Mouse (Mus musculus): ENCODE data around the gene Eml3. TPM values are rescaled to one million over a fixed set of nuclear protein-coding genes. Genes with fewer than 3 reads are reported as not detected.

The Eml3 gene
- polyA plus RNA-seq, 1 experiment = 14.7 TPM

DNA sequence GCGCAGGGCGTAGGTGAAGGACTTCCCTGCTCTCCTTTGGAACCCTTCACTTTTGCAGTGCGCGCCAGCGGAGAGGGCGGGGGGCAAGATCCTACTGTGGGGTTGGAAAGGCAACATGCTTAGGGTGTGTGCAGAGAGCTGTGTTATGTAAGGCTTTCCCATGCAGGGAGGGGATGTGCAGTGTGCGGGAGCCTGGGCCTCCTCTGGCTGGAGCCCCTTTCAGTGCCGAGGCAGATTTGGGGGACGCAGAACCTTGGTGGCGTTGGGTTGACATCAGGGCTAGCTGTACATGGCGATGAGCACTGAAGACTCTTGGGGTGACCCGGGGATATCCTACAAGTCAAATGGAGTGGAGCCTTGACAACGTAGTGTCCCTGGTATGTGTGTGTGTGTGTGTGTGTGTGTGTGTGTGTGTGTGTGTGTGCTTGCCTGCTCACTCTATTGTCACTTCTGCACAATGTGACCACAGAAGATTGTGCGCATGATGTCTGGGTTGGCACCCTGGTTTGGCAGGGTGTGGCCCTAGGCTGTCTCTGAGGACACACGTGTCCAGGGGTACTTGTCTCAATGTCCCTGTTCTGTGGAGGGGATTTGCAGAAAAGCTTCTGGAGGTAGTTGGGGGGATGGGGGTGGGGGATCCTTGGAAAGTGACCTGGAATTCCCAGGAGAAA, 61.2 kb downstream of the Eml3 start:
- H3ac ChIP-seq (ENCODE audit: control insufficient read depth, insufficient read length) = peak overlapping the region; percentile 71
- peak overlapping the region; percentile 100 for H3K4me2 ChIP-seq (ENCODE audit: low read depth)
- H3K36me3 ChIP-seq (ENCODE audit: control insufficient read depth, insufficient read depth) = no peaks in the 10 kb centered on the region
- TF ChIP-seq TCF12 (IDR thresholded peaks at IDR 0.05; ENCODE audit: insufficient read depth, poor library complexity, severe bottlenecking) (no peak), MAX (IDR thresholded peaks at IDR 0.05; ENCODE audit: low read depth) (peak; percentile 47), SRF (IDR thresholded peaks at IDR 0.05; ENCODE audit: control insufficient read depth, insufficient read length, low read depth) (no peak), USF1 (IDR thresholded peaks at IDR 0.05; ENCODE audit: low read depth) (no peak), CEBPB (IDR thresholded peaks at IDR 0.05; ENCODE audit: insufficient read depth, poor library complexity, severe bottlenecking) (no peak), E2F4 (IDR thresholded peaks at IDR 0.05; ENCODE audit: insufficient read depth) (no peak), REST (IDR thresholded peaks at IDR 0.05; ENCODE audit: insufficient read depth, insufficient read length) (no peak), TCF3 (IDR thresholded peaks at IDR 0.05; ENCODE audit: insufficient read length, low read depth) (no peak), MYOD1 (IDR thresholded peaks at IDR 0.05; ENCODE audit: control insufficient read depth in 1 of 3, insufficient read length in 2 of 3, low read depth in 2 of 3) (no peak), POLR2A (IDR thresholded peaks at IDR 0.05; ENCODE audit: insufficient read length, low read depth) (peak; percentile 56), MYOG (IDR thresholded peaks at IDR 0.05; ENCODE audit: control insufficient read depth in 1 of 3, insufficient read depth in 1 of 3, insufficient read length in 2 of 3, low read depth in 2 of 3) (peak in 1 of 3 experiments; percentile 26), POLR2AphosphoS2 (IDR thresholded peaks at IDR 0.05; ENCODE audit: insufficient read length, low read depth) (peak; percentile 26)
- H3K79me2 ChIP-seq (ENCODE audit: control insufficient read depth, insufficient read depth) = peaks cover 63% of the 10 kb centered on the region
- peak overlapping the region; percentile 92 for H3K4me3 ChIP-seq
- H3K27me3 ChIP-seq (ENCODE audit: control insufficient read depth, insufficient read depth, insufficient read length) = no peaks in the 10 kb centered on the region

Other genes starting within 250 kb of the Eml3 start
- gene Slc3a2, start 206.2 kb upstream of the Eml3 start, polyA plus RNA-seq (2012; fragmentation: generic; extraction: Trizol) = 806 TPM
- 109 TPM for gene Wdr74, start 193.7 kb upstream of the Eml3 start, polyA plus RNA-seq (2012; fragmentation: generic; extraction: Trizol)
- 0.94 TPM for gene 1700092M07Rik, start 188.8 kb upstream of the Eml3 start, polyA plus RNA-seq (2012; fragmentation: generic; extraction: Trizol)
- gene Stx5a, start 188.1 kb upstream of the Eml3 start, polyA plus RNA-seq (2012; fragmentation: generic; extraction: Trizol) = 49.5 TPM
- gene Nxf1, start 172.5 kb upstream of the Eml3 start, polyA plus RNA-seq (2012; fragmentation: generic; extraction: Trizol) = 64.3 TPM
- 59.4 TPM for gene Tmem223, start 158.6 kb upstream of the Eml3 start, polyA plus RNA-seq (2012; fragmentation: generic; extraction: Trizol)
- 31.6 TPM for gene Tmem179b, start 155.1 kb upstream of the Eml3 start, polyA plus RNA-seq (2012; fragmentation: generic; extraction: Trizol)
- gene Taf6l, start 143.1 kb upstream of the Eml3 start, polyA plus RNA-seq (2012; fragmentation: generic; extraction: Trizol) = 19.6 TPM
- gene Polr2g, start 131.0 kb upstream of the Eml3 start, polyA plus RNA-seq (2012; fragmentation: generic; extraction: Trizol) = 152 TPM
- 2.4 TPM for gene Zbtb3, start 127.0 kb upstream of the Eml3 start, polyA plus RNA-seq (2012; fragmentation: generic; extraction: Trizol)
- 18.7 TPM for gene Ttc9c, start 110.2 kb upstream of the Eml3 start, polyA plus RNA-seq (2012; fragmentation: generic; extraction: Trizol)
- 42.1 TPM for gene Hnrnpul2, start 109.5 kb upstream of the Eml3 start, polyA plus RNA-seq (2012; fragmentation: generic; extraction: Trizol)
- gene AC129217.1, start 99.8 kb upstream of the Eml3 start, polyA plus RNA-seq (2012; fragmentation: generic; extraction: Trizol) = 1.00 TPM
- 5.7 TPM for gene Bscl2, start 92.1 kb upstream of the Eml3 start, polyA plus RNA-seq (2012; fragmentation: generic; extraction: Trizol)
- gene Gng3, start 90.4 kb upstream of the Eml3 start, polyA plus RNA-seq (2012; fragmentation: generic; extraction: Trizol) = 0.25 TPM
- gene Lrrn4cl, start 78.8 kb upstream of the Eml3 start, polyA plus RNA-seq (2012; fragmentation: generic; extraction: Trizol) = 0.25 TPM
- 236 TPM for gene Ubxn1, start 58.1 kb upstream of the Eml3 start, polyA plus RNA-seq (2012; fragmentation: generic; extraction: Trizol)
- 37.0 TPM for gene Uqcc3, start 48.6 kb upstream of the Eml3 start, polyA plus RNA-seq (2012; fragmentation: generic; extraction: Trizol)
- 3.3 TPM for gene Lbhd1, start 45.8 kb upstream of the Eml3 start, polyA plus RNA-seq (2012; fragmentation: generic; extraction: Trizol)
- gene Gm49403, start 45.6 kb upstream of the Eml3 start, polyA plus RNA-seq (2012; fragmentation: generic; extraction: Trizol) = not detected
- 73.1 TPM for gene 1810009A15Rik, start 40.7 kb upstream of the Eml3 start, polyA plus RNA-seq (2012; fragmentation: generic; extraction: Trizol)
- 0.44 TPM for gene Gm49416, start 40.6 kb upstream of the Eml3 start, polyA plus RNA-seq (2012; fragmentation: generic; extraction: Trizol)
- gene Ints5, start 36.5 kb upstream of the Eml3 start, polyA plus RNA-seq (2012; fragmentation: generic; extraction: Trizol) = 23.2 TPM
- gene Ganab, start 31.5 kb upstream of the Eml3 start, polyA plus RNA-seq (2012; fragmentation: generic; extraction: Trizol) = 109 TPM
- 66.3 TPM for gene B3gat3, start 9.2 kb upstream of the Eml3 start, polyA plus RNA-seq (2012; fragmentation: generic; extraction: Trizol)
- 6.0 TPM for gene Rom1, start 196 bp upstream of the Eml3 start, polyA plus RNA-seq (2012; fragmentation: generic; extraction: Trizol)
- 81.5 TPM for gene Mta2, start 12.3 kb downstream of the Eml3 start, polyA plus RNA-seq (2012; fragmentation: generic; extraction: Trizol)
- gene Tut1, start 24.3 kb downstream of the Eml3 start, polyA plus RNA-seq (2012; fragmentation: generic; extraction: Trizol) = 24.9 TPM
- gene Eef1g, start 37.5 kb downstream of the Eml3 start, polyA plus RNA-seq (2012; fragmentation: generic; extraction: Trizol) = 896 TPM
- 93.3 TPM for gene Ahnak, start 59.7 kb downstream of the Eml3 start, polyA plus RNA-seq (2012; fragmentation: generic; extraction: Trizol)
- not detected for gene Scgb1a1, start 158.4 kb downstream of the Eml3 start, polyA plus RNA-seq (2012; fragmentation: generic; extraction: Trizol)
- gene Asrgl1, start 206.1 kb downstream of the Eml3 start, polyA plus RNA-seq (2012; fragmentation: generic; extraction: Trizol) = 5.0 TPM